Mouse (Mus musculus): Measurements from ENCODE around the gene Epha7.

DNA sequence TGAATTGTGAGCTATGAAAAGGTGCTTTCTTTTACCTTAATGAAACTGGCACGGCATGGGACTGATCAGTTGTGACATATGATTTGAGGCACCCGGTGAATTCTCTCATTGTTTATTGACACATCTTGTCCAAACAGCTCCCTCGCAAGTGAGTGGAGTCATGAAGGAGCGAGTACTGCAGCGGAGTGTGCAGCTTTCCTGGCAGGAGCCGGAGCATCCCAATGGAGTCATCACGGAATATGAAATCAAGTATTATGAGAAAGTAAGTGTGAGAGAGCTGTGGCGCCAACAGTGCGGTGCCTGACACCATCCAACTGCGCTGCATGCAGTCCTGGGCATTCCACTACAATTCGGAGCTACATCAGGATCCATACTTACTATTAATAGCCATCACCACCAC is 122.6 kb downstream of the Epha7 start:
- TF ChIP-seq MXI1 (IDR thresholded peaks at IDR 0.05; ENCODE audit: low read depth, low read length) (no peak), EP300 (IDR thresholded peaks at IDR 0.05; ENCODE audit: low read depth in 1 of 2, low read length in 2 of 2) (no peak), USF2 (IDR thresholded peaks at IDR 0.05; ENCODE audit: borderline replicate concordance in 1 of 2, insufficient read depth in 1 of 2, low read depth in 1 of 2, low read length in 2 of 2) (no peak)

Measured in MEL (cell line).